Mouse (Mus musculus) embryonic fibroblast, embryonic 13.5 days (primary cell): ENCODE measurements around the gene Tmcc1.

Experiments used
- CTCF ChIP-seq: IDR thresholded peaks from 2 replicates; pipeline ENCODE4 v1.5.1; 2011; ENCODE audit warnings: mild to moderate bottlenecking, control low read depth, low read length, moderate library complexity, borderline replicate concordance; ENCODE audit not compliant: insufficient read depth
- POLR2A ChIP-seq: IDR thresholded peaks from 2 replicates; pipeline ENCODE4 v1.6.1; 2011; ENCODE audit warnings: low read depth, mild to moderate bottlenecking, control low read depth, low read length, moderate library complexity

DNA sequence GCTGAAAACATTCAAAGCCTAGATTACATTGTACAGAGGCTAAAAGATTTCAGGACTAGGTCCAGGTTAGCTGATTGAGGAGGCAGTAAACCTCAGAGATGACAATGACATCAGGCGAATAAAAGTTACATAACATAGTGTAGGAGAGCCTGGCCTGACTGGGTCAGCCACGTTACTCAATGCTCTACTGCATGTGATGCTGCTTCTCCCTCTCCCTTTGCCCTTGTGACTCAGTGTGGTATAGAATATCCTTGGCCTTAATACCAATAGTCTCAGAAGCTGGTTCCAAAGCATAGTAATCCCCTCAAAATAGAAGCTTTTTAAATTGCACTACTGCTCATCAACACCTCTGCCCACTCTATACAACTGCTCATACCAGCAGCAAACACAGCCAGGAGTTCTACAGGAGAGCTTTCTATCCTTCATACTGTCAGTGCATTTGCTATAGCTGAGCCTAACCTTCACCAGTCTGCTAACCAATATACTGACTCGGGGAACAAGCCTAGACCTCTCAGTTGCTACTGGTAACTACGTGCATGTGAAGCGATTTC is 155.9 kb downstream of the Tmcc1 start:
- TF ChIP-seq CTCF (no peak), POLR2A (no peak)
